Mouse (Mus musculus) ES-Bruce4 (cell line): ENCODE measurements at regions not wholly inside any gene's neighbourhood (a gene's known extent, or its start where the extent isn't known, plus 50 kb on each side); places are given as distances from the start of the nearest gene placed in this dataset.
A peak's percentile ranks its signal among the peaks of the same experiment; 100 is the strongest.

Source experiments
- H3K27ac ChIP-seq: 2 replicates; pipeline ENCODE4 v1.5.1; 2012; ENCODE audit warnings: low read length, inconsistent platforms; ENCODE audit not compliant: insufficient read depth
- H3K27me3 ChIP-seq: 2 replicates; pipeline ENCODE4 v1.6.1; 2012; ENCODE audit warnings: mild to moderate bottlenecking, low read length, inconsistent platforms; ENCODE audit not compliant: control insufficient read depth, poor library complexity, insufficient read depth, severe bottlenecking
- H3K36me3 ChIP-seq: 2 replicates; pipeline ENCODE4 v1.6.1; 2012; ENCODE audit warnings: inconsistent platforms, mild to moderate bottlenecking, low read length, moderate library complexity; ENCODE audit not compliant: control insufficient read depth, poor library complexity, insufficient read depth, severe bottlenecking
- H3K4me1 ChIP-seq: one replicate; pipeline ENCODE4 v1.8.1; 2011; ENCODE audit warnings: low read length; ENCODE audit not compliant: control insufficient read depth, insufficient read depth
- H3K4me3 ChIP-seq: 2 replicates; pipeline ENCODE4 v1.5.1; 2011; ENCODE audit warnings: low read depth, mild to moderate bottlenecking, low read length
- H3K9ac ChIP-seq: 2 replicates; pipeline ENCODE4 v1.6.1; 2012; ENCODE audit warnings: low read depth, mild to moderate bottlenecking, inconsistent platforms; ENCODE audit not compliant: poor library complexity, severe bottlenecking
- H3K9me3 ChIP-seq: replicated peaks from 2 replicates; pipeline ENCODE4 v1.6.1; 2012; ENCODE audit warnings: mild to moderate bottlenecking, low read length, inconsistent platforms; ENCODE audit not compliant: control insufficient read depth, poor library complexity, insufficient read depth, severe bottlenecking
- CTCF ChIP-seq: IDR thresholded peaks from one replicate; pipeline ENCODE4 v1.8.1; 2011; ENCODE audit warnings: low read depth, low read length
- EP300 ChIP-seq: IDR thresholded peaks from 2 replicates; pipeline ENCODE4 v1.6.1; 2011; ENCODE audit warnings: low read depth, low read length; ENCODE audit not compliant: insufficient read depth
- POLR2A ChIP-seq: IDR thresholded peaks from one replicate; pipeline ENCODE4 v1.8.1; 2011; ENCODE audit warnings: low read length; ENCODE audit not compliant: insufficient read depth

GRCm38 (mm10) chr4:154726636-154727045 is 59.0 kb upstream of the Actrt2 start:
- H3K9me3 ChIP-seq, result no peaks in the 10 kb centered on the region
- H3K27me3 ChIP-seq, result no peaks in the 10 kb centered on the region
- peaks cover 4% of the 10 kb centered on the region for H3K4me1 ChIP-seq
- H3K9ac ChIP-seq, result no peak overlapping the region
- H3K36me3 ChIP-seq, result no peaks in the 10 kb centered on the region
- TF ChIP-seq POLR2A (no peak), EP300 (no peak), CTCF (no peak)
- H3K27ac ChIP-seq, result no peak overlapping the region
- H3K4me3 ChIP-seq, result no peak overlapping the region

GRCm38 (mm10) chr4:154727945-154728344 is 60.3 kb upstream of the Actrt2 start:
- no peak overlapping the region for H3K27ac ChIP-seq
- H3K9me3 ChIP-seq, result no peaks in the 10 kb centered on the region
- no peak for TF ChIP-seq POLR2A
- no peak for TF ChIP-seq CTCF
- peaks cover 4% of the 10 kb centered on the region for H3K4me1 ChIP-seq
- H3K36me3 ChIP-seq, result no peaks in the 10 kb centered on the region
- no peak overlapping the region for H3K9ac ChIP-seq
- no peak overlapping the region for H3K4me3 ChIP-seq
- H3K27me3 ChIP-seq, result no peaks in the 10 kb centered on the region

- H3K4me3 ChIP-seq, result no peak overlapping the region
- no peaks in the 10 kb centered on the region for H3K27me3 ChIP-seq
- H3K9ac ChIP-seq, result no peak overlapping the region
- no peaks in the 10 kb centered on the region for H3K9me3 ChIP-seq
- no peaks in the 10 kb centered on the region for H3K36me3 ChIP-seq
- peaks cover 4% of the 10 kb centered on the region for H3K4me1 ChIP-seq
- no peak overlapping the region for H3K27ac ChIP-seq
- TF ChIP-seq CTCF, result no peak
- no peak for TF ChIP-seq EP300
- no peak for TF ChIP-seq POLR2A
These were observed 63.0 kb upstream of the Actrt2 start for GRCm38 (mm10) chr4:154730646-154731045.

GRCm38 (mm10) chr4:154731345-154731744 is 63.7 kb upstream of the Actrt2 start:
- no peak overlapping the region for H3K27ac ChIP-seq
- H3K9ac ChIP-seq, result no peak overlapping the region
- no peaks in the 10 kb centered on the region for H3K9me3 ChIP-seq
- H3K4me1 ChIP-seq, result peaks cover 4% of the 10 kb centered on the region
- no peaks in the 10 kb centered on the region for H3K27me3 ChIP-seq
- no peaks in the 10 kb centered on the region for H3K36me3 ChIP-seq
- H3K4me3 ChIP-seq, result no peak overlapping the region
- TF ChIP-seq EP300, result 0 out of 2 replicates have a peak, but pooled peaks have one; percentile 16
- no peak for TF ChIP-seq POLR2A
- TF ChIP-seq CTCF, result no peak

DNA sequence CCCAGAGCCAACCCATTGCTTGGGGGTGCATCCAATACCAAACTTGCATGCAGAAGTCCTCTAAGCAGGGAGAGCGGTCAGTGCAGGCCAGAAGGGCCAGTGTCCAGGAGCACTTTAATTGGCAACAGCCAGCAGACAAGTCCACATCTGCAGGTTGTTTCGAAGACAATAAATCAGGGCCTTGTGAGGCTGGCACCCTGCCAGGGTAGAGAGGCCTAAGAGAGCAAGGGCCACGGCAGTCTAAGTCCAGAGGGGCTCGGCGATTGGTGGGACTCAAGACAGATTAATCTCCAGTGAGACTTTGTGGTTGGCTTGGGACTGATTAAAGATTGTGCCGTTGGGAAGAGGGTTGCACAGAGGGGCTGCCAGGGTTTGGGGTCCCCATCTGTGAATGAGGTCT is 68.4 kb upstream of the Actrt2 start:
- Histone ChIP-seq H3K27me3 (no peaks in the 10 kb centered on the region), H3K36me3 (no peaks in the 10 kb centered on the region), H3K9me3 (no peaks in the 10 kb centered on the region), H3K9ac (no peak overlapping the region), H3K4me1 (no peaks in the 10 kb centered on the region), H3K4me3 (no peak overlapping the region), H3K27ac (no peak overlapping the region)
- no peak for TF ChIP-seq POLR2A
- no peak for TF ChIP-seq CTCF
- TF ChIP-seq EP300, result no peak

- TF ChIP-seq CTCF (peak; percentile 13), EP300 (no peak)
- Histone ChIP-seq H3K9ac (no peak overlapping the region; the same call in 1 of the 2 replicates), H3K36me3 (no peaks in the 10 kb centered on the region), H3K9me3 (no peaks in the 10 kb centered on the region), H3K4me3 (no peak overlapping the region), H3K27ac (no peak overlapping the region), H3K27me3 (no peaks in the 10 kb centered on the region), H3K4me1 (no peaks in the 10 kb centered on the region)
These were observed 73.6 kb upstream of the Actrt2 start for GRCm38 (mm10) chr4:154741123-154741890.
